Mouse (Mus musculus): ENCODE data around the gene Frmd8. TPM values are rescaled to one million over a fixed set of nuclear protein-coding genes. Genes with fewer than 3 reads are reported as not detected.

Frmd8 gene
- polyA plus RNA-seq, 1 experiment: 18.1 TPM

GRCm38 (mm10) chr19:5850860-5851259 lies 24.2 kb downstream of the Frmd8 start:
- no peak for TF ChIP-seq POLR2A (IDR thresholded peaks at IDR 0.05; ENCODE audit: borderline replicate concordance, control insufficient read depth, low read depth, low read length)
- TF ChIP-seq CTCF (IDR thresholded peaks at IDR 0.05; ENCODE audit: control insufficient read depth, insufficient read depth, low read length): no peak
- peaks cover 6% of the 10 kb centered on the region for H3K4me1 ChIP-seq (ENCODE audit: control insufficient read depth, insufficient read depth, low read length)
- H3K27ac ChIP-seq (ENCODE audit: control insufficient read depth, insufficient read depth, low read depth, low read length, poor library complexity): no peak overlapping the region
- H3K4me3 ChIP-seq (replicated peaks; ENCODE audit: control insufficient read depth, low read depth, low read length): no peak overlapping the region
- 88% methylated on average over 3 of the region's 3 CpGs for WGBS

GRCm38 (mm10) chr19:5849843-5850527 lies 25.1 kb downstream of the Frmd8 start:
- Histone ChIP-seq H3K27ac (ENCODE audit: control insufficient read depth, insufficient read depth, low read depth, low read length, poor library complexity) (peak overlapping the region; percentile 97), H3K4me1 (ENCODE audit: control insufficient read depth, insufficient read depth, low read length) (peaks cover 6% of the 10 kb centered on the region), H3K4me3 (replicated peaks; ENCODE audit: control insufficient read depth, low read depth, low read length) (peak overlapping the region; percentile 17)
- 6% methylated on average over 11 of the region's 11 CpGs for WGBS
- no peak; the same call in 1 of the 2 replicates for TF ChIP-seq POLR2A (IDR thresholded peaks at IDR 0.05; ENCODE audit: borderline replicate concordance, control insufficient read depth, low read depth, low read length)
- peak; percentile 99 for TF ChIP-seq CTCF (IDR thresholded peaks at IDR 0.05; ENCODE audit: control insufficient read depth, insufficient read depth, low read length)

- H3K4me3 ChIP-seq (replicated peaks; ENCODE audit: control insufficient read depth, low read depth, low read length): peak overlapping the region; percentile 8
- WGBS: 11% methylated on average over 13 of the region's 13 CpGs
- H3K4me1 ChIP-seq (ENCODE audit: control insufficient read depth, insufficient read depth, low read length): peaks cover 6% of the 10 kb centered on the region
- peak overlapping the region; percentile 97 for H3K27ac ChIP-seq (ENCODE audit: control insufficient read depth, insufficient read depth, low read depth, low read length, poor library complexity)
- TF ChIP-seq POLR2A (IDR thresholded peaks at IDR 0.05; ENCODE audit: borderline replicate concordance, control insufficient read depth, low read depth, low read length) (no peak; the same call in 1 of the 2 replicates), CTCF (IDR thresholded peaks at IDR 0.05; ENCODE audit: control insufficient read depth, insufficient read depth, low read length) (no peak)
These were observed 26.0 kb downstream of the Frmd8 start for GRCm38 (mm10) chr19:5848826-5849672.

- H3K27ac ChIP-seq (ENCODE audit: control insufficient read depth, insufficient read depth, low read depth, low read length, poor library complexity): peak overlapping the region; percentile 97
- H3K4me1 ChIP-seq (ENCODE audit: control insufficient read depth, insufficient read depth, low read length): peaks cover 6% of the 10 kb centered on the region
- TF ChIP-seq POLR2A (IDR thresholded peaks at IDR 0.05; ENCODE audit: borderline replicate concordance, control insufficient read depth, low read depth, low read length): peak; percentile 62; the same call in 1 of the 2 replicates
- TF ChIP-seq CTCF (IDR thresholded peaks at IDR 0.05; ENCODE audit: control insufficient read depth, insufficient read depth, low read length): no peak
- 16% methylated on average over 14 of the region's 14 CpGs for WGBS
- peak overlapping the region; percentile 8 for H3K4me3 ChIP-seq (replicated peaks; ENCODE audit: control insufficient read depth, low read depth, low read length)
These were observed 26.8 kb downstream of the Frmd8 start for GRCm38 (mm10) chr19:5848032-5848825.

GRCm38 (mm10) chr19:5847306-5847796 lies 27.7 kb downstream of the Frmd8 start:
- WGBS: 43% methylated on average over 4 of the region's 4 CpGs
- TF ChIP-seq POLR2A (IDR thresholded peaks at IDR 0.05; ENCODE audit: borderline replicate concordance, control insufficient read depth, low read depth, low read length): no peak
- Histone ChIP-seq H3K4me1 (ENCODE audit: control insufficient read depth, insufficient read depth, low read length) (peaks cover 6% of the 10 kb centered on the region), H3K27ac (ENCODE audit: control insufficient read depth, insufficient read depth, low read depth, low read length, poor library complexity) (peak overlapping the region; percentile 97), H3K4me3 (replicated peaks; ENCODE audit: control insufficient read depth, low read depth, low read length) (no peak overlapping the region)

- peaks cover 7% of the 10 kb centered on the region for H3K4me1 ChIP-seq (ENCODE audit: control insufficient read depth, insufficient read depth, low read length)
- 3% methylated on average over 16 of the region's 16 CpGs for WGBS
- peak overlapping the region; percentile 97 for H3K27ac ChIP-seq (ENCODE audit: control insufficient read depth, insufficient read depth, low read depth, low read length, poor library complexity)
- peak overlapping the region; percentile 49 for H3K4me3 ChIP-seq (replicated peaks; ENCODE audit: control insufficient read depth, low read depth, low read length)
- TF ChIP-seq POLR2A (IDR thresholded peaks at IDR 0.05; ENCODE audit: borderline replicate concordance, control insufficient read depth, low read depth, low read length): peak; percentile 54; the same call in 1 of the 2 replicates
- TF ChIP-seq CTCF (IDR thresholded peaks at IDR 0.05; ENCODE audit: control insufficient read depth, insufficient read depth, low read length): 0 out of 2 replicates have a peak, but pooled peaks have one; percentile 16
These were observed 28.3 kb downstream of the Frmd8 start for GRCm38 (mm10) chr19:5846557-5847305.

- 3% methylated on average over 7 of the region's 7 CpGs for WGBS
- TF ChIP-seq CTCF (IDR thresholded peaks at IDR 0.05; ENCODE audit: control insufficient read depth, insufficient read depth, low read length) (no peak), POLR2A (IDR thresholded peaks at IDR 0.05; ENCODE audit: borderline replicate concordance, control insufficient read depth, low read depth, low read length) (no peak)
- peaks cover 7% of the 10 kb centered on the region for H3K4me1 ChIP-seq (ENCODE audit: control insufficient read depth, insufficient read depth, low read length)
- peak overlapping the region; percentile 97 for H3K27ac ChIP-seq (ENCODE audit: control insufficient read depth, insufficient read depth, low read depth, low read length, poor library complexity)
- peak overlapping the region; percentile 55 for H3K4me3 ChIP-seq (replicated peaks; ENCODE audit: control insufficient read depth, low read depth, low read length)
These were observed 28.9 kb downstream of the Frmd8 start for GRCm38 (mm10) chr19:5846154-5846553.
